Mouse (Mus musculus) liver, embryonic 12.5 days (tissue): ENCODE data around the gene Per1. TPM values are rescaled to one million over a fixed set of nuclear protein-coding genes. Genes with fewer than 3 reads are reported as not detected.

Source experiments
- ATAC-seq: fragments of 200-750 bp; cut with Nextera tagmentation; 2 replicates; pipeline ENCODE4 v1.8.0; 2017; ENCODE audit warnings: moderate number of reproducible peaks, mild to moderate bottlenecking, moderate library complexity
- H3K27ac ChIP-seq: fragments of 300-500 bp; sonication (generic); 2 replicates; pipeline ENCODE4 v1.5.1; 2016; ENCODE audit warnings: mild to moderate bottlenecking
- H3K27me3 ChIP-seq: fragments of 300-500 bp; sonication (generic); replicated peaks from 2 replicates; pipeline ENCODE4 v1.6.1; 2016; ENCODE audit warnings: mild to moderate bottlenecking, moderate library complexity
- H3K36me3 ChIP-seq: fragments of 300-500 bp; sonication (generic); 2 replicates; pipeline ENCODE4 v1.6.1; 2016; ENCODE audit warnings: mild to moderate bottlenecking, moderate library complexity
- H3K4me1 ChIP-seq: fragments of 300-500 bp; sonication (generic); 2 replicates; pipeline ENCODE4 v1.6.1; 2016
- H3K4me2 ChIP-seq: fragments of 300-500 bp; sonication (generic); 2 replicates; pipeline ENCODE4 v1.6.1; 2016; ENCODE audit warnings: mild to moderate bottlenecking, moderate library complexity
- H3K4me3 ChIP-seq: fragments of 300-500 bp; sonication (generic); 2 replicates; pipeline ENCODE4 v1.5.1; 2016; ENCODE audit warnings: mild to moderate bottlenecking, moderate library complexity
- H3K9ac ChIP-seq: fragments of 300-500 bp; sonication (generic); 2 replicates; pipeline ENCODE4 v1.6.1; 2016; ENCODE audit warnings: mild to moderate bottlenecking, moderate library complexity
- H3K9me3 ChIP-seq: fragments of 300-500 bp; sonication (generic); replicated peaks from 2 replicates; pipeline ENCODE4 v1.6.1; 2016; ENCODE audit warnings: mild to moderate bottlenecking, moderate library complexity
- WGBS: fragments of 180-500 bp; shearing (Covaris S2); methylation state at CpG from one replicate; pipeline ENCODE4 v1.1.7; 2016; ENCODE audit not compliant: insufficient replicate concordance; 5-methylcytosine and 5-hydroxymethylcytosine counted together
- polyA plus RNA-seq: library from polyadenylated mRNA; unstranded; fragments of >200 nt; fragmentation: Nextera tagmentation; extraction: Ambion mirVana; gene quantifications from 2 replicates; pipeline ENCODE4 v1.2.1, GENCODE M21; 2016

Gene Per1
- polyA plus RNA-seq, 1 experiment from 2014 or later = 2.5 TPM

DNA sequence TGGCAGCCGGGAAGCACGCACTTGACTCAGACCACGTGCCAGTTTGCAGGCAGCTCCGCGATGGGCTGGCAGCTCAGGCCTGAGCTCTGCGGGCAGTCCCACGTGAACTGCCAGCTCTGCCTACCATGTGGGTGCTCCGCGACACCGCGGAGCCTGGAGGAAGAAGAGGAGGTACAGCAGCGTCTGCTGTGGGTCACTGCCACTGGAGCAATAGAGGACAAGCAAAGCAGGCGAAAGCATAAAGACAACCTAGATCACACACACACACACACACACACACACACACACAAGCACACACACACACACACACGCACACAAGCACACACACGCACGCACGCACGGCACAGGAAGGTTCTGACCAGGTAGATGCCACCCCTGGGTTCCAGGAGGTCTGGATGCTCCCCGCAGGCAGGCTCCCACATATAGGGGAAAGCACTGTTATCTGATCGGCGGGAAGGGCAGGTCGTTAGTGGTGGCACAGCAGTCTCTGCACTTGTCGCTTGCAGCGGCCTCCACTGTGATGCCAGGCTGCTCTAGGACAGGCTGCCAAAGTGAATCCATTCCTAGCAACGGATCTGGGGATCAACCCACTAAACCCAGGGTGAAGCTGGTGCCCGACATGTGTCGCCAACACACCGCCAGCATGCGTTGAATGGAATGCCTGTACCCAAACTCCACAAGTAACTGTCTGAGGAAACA is 28.7 kb upstream of the Per1 start:
- peak overlapping the region; percentile 91 for H3K4me2 ChIP-seq
- H3K27me3 ChIP-seq = no peaks in the 10 kb centered on the region
- H3K4me3 ChIP-seq = peak overlapping the region; percentile 57
- peak overlapping the region; percentile 70 for H3K9ac ChIP-seq
- ATAC-seq = peak; percentile 38
- H3K36me3 ChIP-seq = no peaks in the 10 kb centered on the region
- peak overlapping the region; percentile 69 for H3K27ac ChIP-seq
- peaks cover 60% of the 10 kb centered on the region for H3K4me1 ChIP-seq
- no peaks in the 10 kb centered on the region for H3K9me3 ChIP-seq
- WGBS = 9% methylated on average over 29 of the region's 29 CpGs

- H3K9ac ChIP-seq = peak overlapping the region; percentile 70; the same call in 1 of the 2 replicates
- no peaks in the 10 kb centered on the region for H3K27me3 ChIP-seq
- H3K9me3 ChIP-seq = no peaks in the 10 kb centered on the region
- WGBS = 13% methylated on average over 8 of the region's 8 CpGs
- H3K36me3 ChIP-seq = no peaks in the 10 kb centered on the region
- peaks cover 60% of the 10 kb centered on the region for H3K4me1 ChIP-seq
- ATAC-seq = no peak
- peak overlapping the region; percentile 57 for H3K4me3 ChIP-seq
- peak overlapping the region; percentile 91 for H3K4me2 ChIP-seq
- peak overlapping the region; percentile 69 for H3K27ac ChIP-seq
Measured at GRCm38 (mm10) chr11:69066956-69067355, 28.1 kb upstream of the Per1 start.

DNA sequence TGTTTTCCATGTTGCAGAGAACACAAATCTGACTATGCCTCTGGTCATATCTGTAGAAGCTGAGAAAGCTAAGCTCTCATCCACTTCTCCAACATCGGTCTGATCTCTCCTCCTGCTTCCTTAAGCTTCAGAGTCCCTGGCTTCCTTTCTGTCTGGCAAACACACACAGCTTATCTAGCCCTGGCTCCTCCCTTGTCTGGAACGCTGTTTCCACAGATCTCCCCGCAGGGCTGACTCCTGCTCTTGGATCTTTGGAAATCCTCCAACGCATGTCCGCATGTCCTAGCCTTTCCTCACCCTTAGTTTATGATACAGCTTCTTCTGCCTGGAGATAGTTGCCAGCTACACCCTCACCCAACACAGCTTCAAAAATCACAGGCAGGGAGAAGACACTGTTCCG is 27.4 kb upstream of the Per1 start:
- Histone ChIP-seq H3K9me3 (no peaks in the 10 kb centered on the region), H3K27ac (no peak overlapping the region), H3K27me3 (no peaks in the 10 kb centered on the region), H3K4me1 (peaks cover 65% of the 10 kb centered on the region), H3K36me3 (no peaks in the 10 kb centered on the region), H3K9ac (0 out of 2 replicates have a peak overlapping the region, but pooled peaks have one; percentile 22), H3K4me3 (no peak overlapping the region), H3K4me2 (peak overlapping the region; percentile 91)
- WGBS = 50% methylated on average over 6 of the region's 6 CpGs
- no peak for ATAC-seq

DNA sequence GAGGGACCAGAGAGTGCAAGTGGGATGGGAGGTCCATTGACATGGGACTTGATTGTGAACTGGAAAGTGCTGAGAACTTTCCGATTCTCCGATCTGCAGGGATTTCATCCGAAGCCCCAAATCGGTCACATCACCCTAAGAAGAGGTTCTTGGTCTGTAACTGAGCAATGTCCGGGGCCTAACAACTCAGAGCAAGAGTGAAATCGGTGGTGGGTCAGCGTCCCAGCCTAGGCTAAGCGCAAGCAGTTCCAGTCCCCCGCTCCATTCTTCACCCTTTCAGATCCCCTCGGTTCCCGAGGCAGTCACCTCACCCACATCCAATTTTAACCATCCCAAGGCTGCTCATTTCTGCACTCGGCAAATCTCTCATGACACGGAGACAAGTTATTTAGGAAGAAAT is 24.9 kb upstream of the Per1 start:
- H3K27me3 ChIP-seq = no peaks in the 10 kb centered on the region
- ATAC-seq = no peak
- H3K4me3 ChIP-seq = peak overlapping the region; percentile 72
- WGBS = under 1% methylated on average over 13 of the region's 13 CpGs
- H3K4me1 ChIP-seq = peaks cover 75% of the 10 kb centered on the region
- peak overlapping the region; percentile 82 for H3K27ac ChIP-seq
- no peaks in the 10 kb centered on the region for H3K9me3 ChIP-seq
- H3K4me2 ChIP-seq = peak overlapping the region; percentile 93
- H3K36me3 ChIP-seq = no peaks in the 10 kb centered on the region
- H3K9ac ChIP-seq = peak overlapping the region; percentile 80

- Histone ChIP-seq H3K4me2 (peak within 1 kb of the TSS; percentile 93), H3K4me1 (peaks cover 71% of the 10 kb centered on the region), H3K27me3 (no peaks in the 10 kb centered on the region), H3K9ac (peak within 1 kb of the TSS; percentile 80), H3K36me3 (no peaks in the 10 kb centered on the region), H3K9me3 (no peaks in the 10 kb centered on the region), H3K4me3 (peak within 1 kb of the TSS; percentile 72), H3K27ac (peak within 1 kb of the TSS; percentile 82)
- ATAC-seq = peak; percentile 81
- WGBS = under 1% methylated on average over 47 of the region's 47 CpGs
Measured at GRCm38 (mm10) chr11:69070590-69071222, 24.3 kb upstream of the Per1 start, which contains the start of gene Tmem107. Gene Tmem107, plus strand, starts transcription at chr11:69070806.

GRCm38 (mm10) chr11:69071262-69071661 is 23.8 kb upstream of the Per1 start:
- Histone ChIP-seq H3K4me3 (peak overlapping the region; percentile 72), H3K27me3 (no peaks in the 10 kb centered on the region), H3K9me3 (no peaks in the 10 kb centered on the region), H3K9ac (peak overlapping the region; percentile 80), H3K27ac (peak overlapping the region; percentile 82), H3K4me2 (peak overlapping the region; percentile 93), H3K4me1 (peaks cover 70% of the 10 kb centered on the region), H3K36me3 (no peaks in the 10 kb centered on the region)
- ATAC-seq = no peak
- 38% methylated on average over 9 of the region's 9 CpGs for WGBS

DNA sequence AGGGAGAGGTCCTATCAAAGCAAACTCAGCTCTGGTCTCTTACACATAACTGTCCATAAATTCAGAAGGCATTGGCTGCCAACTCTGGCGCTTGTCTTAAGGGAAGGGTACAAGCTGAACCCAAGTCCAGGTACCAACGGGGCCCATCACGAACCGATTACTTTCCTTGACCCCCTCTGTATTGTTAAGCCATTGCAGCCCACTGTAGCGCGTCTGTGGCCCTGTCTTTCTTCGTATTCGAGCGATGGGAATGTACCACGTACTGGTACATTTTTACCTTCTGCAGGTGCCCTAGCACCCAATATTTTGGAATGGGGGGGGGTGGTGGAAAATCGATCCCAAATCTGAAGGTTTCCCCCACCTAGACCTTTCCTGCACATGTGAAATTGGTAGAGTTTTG is 22.8 kb upstream of the Per1 start:
- no peaks in the 10 kb centered on the region for H3K36me3 ChIP-seq
- peak overlapping the region; percentile 93 for H3K27ac ChIP-seq
- H3K27me3 ChIP-seq = no peaks in the 10 kb centered on the region
- H3K9ac ChIP-seq = peak overlapping the region; percentile 69
- ATAC-seq = no peak
- WGBS = 82% methylated on average over 11 of the region's 11 CpGs
- peak overlapping the region; percentile 93 for H3K4me2 ChIP-seq
- H3K4me1 ChIP-seq = peaks cover 65% of the 10 kb centered on the region
- H3K9me3 ChIP-seq = no peaks in the 10 kb centered on the region
- H3K4me3 ChIP-seq = peak overlapping the region; percentile 48

GRCm38 (mm10) chr11:69072666-69073064 is 22.4 kb upstream of the Per1 start:
- no peak for ATAC-seq
- WGBS = 15% methylated on average over 9 of the region's 9 CpGs
- Histone ChIP-seq H3K9ac (peak overlapping the region; percentile 69), H3K9me3 (no peaks in the 10 kb centered on the region), H3K27ac (peak overlapping the region; percentile 93), H3K4me2 (peak overlapping the region; percentile 93), H3K4me3 (peak overlapping the region; percentile 48), H3K4me1 (peaks cover 61% of the 10 kb centered on the region), H3K27me3 (no peaks in the 10 kb centered on the region), H3K36me3 (no peaks in the 10 kb centered on the region)

DNA sequence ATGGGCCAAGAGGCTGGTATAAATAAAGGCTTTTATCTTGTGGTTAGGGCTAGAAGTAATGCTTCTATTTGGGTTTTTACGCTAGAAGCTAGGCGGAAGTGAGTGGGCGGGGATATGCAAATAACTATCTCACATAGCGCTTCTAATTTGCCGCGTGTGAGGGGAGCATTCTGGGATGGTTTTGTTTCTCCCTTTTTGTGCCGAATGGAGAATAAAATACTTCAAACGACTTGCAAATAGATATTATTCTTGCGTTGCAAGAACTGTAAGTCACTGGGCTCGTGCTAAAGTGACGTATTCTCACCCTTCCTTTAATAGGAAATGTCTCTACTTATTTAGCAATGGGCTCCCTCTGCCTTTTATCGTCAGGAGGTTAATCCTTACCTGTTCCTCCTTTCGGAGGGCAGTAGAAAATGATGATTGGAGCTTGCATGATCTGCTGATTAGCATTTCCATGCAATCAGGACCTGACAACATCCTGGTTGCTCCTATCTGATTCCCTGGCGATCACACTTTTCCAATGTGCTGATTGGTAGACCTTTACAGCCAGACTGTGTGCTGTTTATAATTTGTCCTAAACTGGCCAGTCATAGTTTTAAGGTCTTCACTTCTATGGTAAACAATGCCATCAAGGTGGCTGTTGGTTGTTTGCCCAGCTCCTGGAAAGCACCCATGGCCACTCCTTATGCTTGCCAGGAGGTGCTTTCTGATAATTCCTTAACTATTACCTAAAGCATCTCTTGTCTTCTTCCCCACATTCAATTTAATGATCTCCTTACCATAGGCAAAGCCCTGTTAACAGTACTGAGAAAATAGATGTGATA is 21.7 kb upstream of the Per1 start:
- Histone ChIP-seq H3K4me2 (peak overlapping the region; percentile 93), H3K9me3 (no peaks in the 10 kb centered on the region), H3K27ac (peak overlapping the region; percentile 93), H3K4me3 (peak overlapping the region; percentile 48), H3K9ac (peak overlapping the region; percentile 69), H3K4me1 (peaks cover 62% of the 10 kb centered on the region), H3K27me3 (no peaks in the 10 kb centered on the region), H3K36me3 (no peaks in the 10 kb centered on the region)
- ATAC-seq = peak; percentile 78
- WGBS = under 1% methylated on average over 14 of the region's 14 CpGs

- peak overlapping the region; percentile 93 for H3K27ac ChIP-seq
- H3K4me3 ChIP-seq = no peak overlapping the region
- WGBS = 40% methylated on average over 6 of the region's 6 CpGs
- H3K9me3 ChIP-seq = no peaks in the 10 kb centered on the region
- no peak for ATAC-seq
- peaks cover 62% of the 10 kb centered on the region for H3K4me1 ChIP-seq
- H3K27me3 ChIP-seq = no peaks in the 10 kb centered on the region
- no peaks in the 10 kb centered on the region for H3K36me3 ChIP-seq
- peak overlapping the region; percentile 93 for H3K4me2 ChIP-seq
- peak overlapping the region; percentile 69 for H3K9ac ChIP-seq
Measured at GRCm38 (mm10) chr11:69073951-69074775, 20.9 kb upstream of the Per1 start.

GRCm38 (mm10) chr11:69074776-69075069 is 20.3 kb upstream of the Per1 start:
- Histone ChIP-seq H3K4me2 (peak overlapping the region; percentile 93), H3K4me1 (peaks cover 57% of the 10 kb centered on the region), H3K9me3 (no peaks in the 10 kb centered on the region), H3K36me3 (no peaks in the 10 kb centered on the region), H3K4me3 (no peak overlapping the region), H3K27me3 (no peaks in the 10 kb centered on the region), H3K27ac (peak overlapping the region; percentile 93), H3K9ac (peak overlapping the region; percentile 69; the same call in 1 of the 2 replicates)
- no peak for ATAC-seq
- 46% methylated on average over 2 of the region's 2 CpGs for WGBS
